Mouse (Mus musculus) midbrain, postnatal 0 days (tissue): ENCODE results near the gene Scd4. TPM values are rescaled to one million over a fixed set of nuclear protein-coding genes. Genes with fewer than 3 reads are reported as not detected.

Experiments used
- ATAC-seq: fragments of 200-750 bp; cut with Nextera tagmentation; 2 replicates; pipeline ENCODE4 v1.8.0; 2017; ENCODE audit warnings: moderate number of reproducible peaks, mild to moderate bottlenecking, moderate TSS enrichment, moderate library complexity; ENCODE audit not compliant: low FRiP score
- DNase-seq: peaks from one replicate; pipeline ENCODE4 v3.0.0-alpha.2; 2015; ENCODE audit warnings: low spot score
- H3K27ac ChIP-seq: fragments of 300-500 bp; sonication (generic); 2 replicates; pipeline ENCODE4 v1.5.1; 2014; ENCODE audit warnings: low read depth, mild to moderate bottlenecking, low read length, mixed read lengths
- H3K27me3 ChIP-seq: fragments of 300-500 bp; sonication (generic); 2 replicates; pipeline ENCODE4 v1.6.1; 2014; ENCODE audit warnings: low read length, control low read depth, mixed read lengths; ENCODE audit not compliant: insufficient read depth
- H3K36me3 ChIP-seq: fragments of 300-500 bp; sonication (generic); 2 replicates; pipeline ENCODE4 v1.6.1; 2014; ENCODE audit warnings: low read length, control low read depth, mixed read lengths; ENCODE audit not compliant: insufficient read depth
- H3K4me1 ChIP-seq: fragments of 300-500 bp; sonication (generic); 2 replicates; pipeline ENCODE4 v1.6.1; 2014; ENCODE audit warnings: mild to moderate bottlenecking, control low read depth, antibody characterized with exemption, low read length, mixed read lengths; ENCODE audit not compliant: insufficient read depth
- H3K4me2 ChIP-seq: fragments of 300-500 bp; sonication (generic); 2 replicates; pipeline ENCODE4 v1.6.1; 2014; ENCODE audit warnings: low read depth, mild to moderate bottlenecking, low read length, mixed read lengths; ENCODE audit not compliant: poor library complexity, severe bottlenecking
- H3K4me3 ChIP-seq: fragments of 300-500 bp; sonication (generic); 2 replicates; pipeline ENCODE4 v1.5.1; 2014; ENCODE audit warnings: low read depth, mild to moderate bottlenecking, low read length, moderate library complexity
- H3K9ac ChIP-seq: fragments of 300-500 bp; sonication (generic); replicated peaks from 2 replicates; pipeline ENCODE4 v1.6.1; 2014; ENCODE audit warnings: mild to moderate bottlenecking, low read length, moderate library complexity, mixed read lengths; ENCODE audit not compliant: poor library complexity, severe bottlenecking
- H3K9me3 ChIP-seq: fragments of 300-500 bp; sonication (generic); 2 replicates; pipeline ENCODE4 v1.6.1; 2016; ENCODE audit warnings: low read length, control low read depth
- CTCF ChIP-seq: IDR thresholded peaks from 2 replicates; pipeline ENCODE4 v1.5.1; 2016; ENCODE audit warnings: antibody characterized with exemption, mild to moderate bottlenecking
- WGBS: fragments of 180-500 bp; shearing (Covaris S2); extraction: QIAGEN DNeasy Blood & Tissue Kit; methylation state at CpG from one replicate; pipeline ENCODE4 v1.1.7; 2014; 5-methylcytosine and 5-hydroxymethylcytosine counted together
- polyA plus RNA-seq: library from polyadenylated mRNA; unstranded; fragments of >200 nt; fragmentation: Nextera tagmentation; extraction: Ambion mirVana; gene quantifications from 2 replicates; pipeline ENCODE4 v1.2.1, GENCODE M21; 2015
- total RNA-seq: library from RNA; depleted of rRNA; stranded (reverse); fragments of >200 nt; gene quantifications from 2 replicates; pipeline ENCODE4 v1.2.3, GENCODE M21; 2014

Gene Scd4
- total and polyA plus RNA-seq, 2 experiments from 2014 or later: 0.17 to 0.44 TPM

GRCm38 (mm10) chr19:44301671-44302305 lies 31.1 kb upstream of the Scd4 start:
- H3K9me3 ChIP-seq: no peaks in the 10 kb centered on the region
- TF ChIP-seq CTCF: no peak
- H3K27ac ChIP-seq: no peak overlapping the region
- H3K9ac ChIP-seq: no peak overlapping the region
- 77% methylated on average over 9 of the region's 9 CpGs for WGBS
- DNase-seq (no peak), ATAC-seq (no peak)
- peaks cover 74% of the 10 kb centered on the region for H3K36me3 ChIP-seq
- H3K4me2 ChIP-seq: no peak overlapping the region
- no peaks in the 10 kb centered on the region for H3K27me3 ChIP-seq
- H3K4me1 ChIP-seq: peaks cover 20% of the 10 kb centered on the region
- H3K4me3 ChIP-seq: no peak overlapping the region

GRCm38 (mm10) chr19:44302901-44303300 lies 30.0 kb upstream of the Scd4 start:
- Histone ChIP-seq H3K36me3 (peaks cover 76% of the 10 kb centered on the region), H3K4me3 (no peak overlapping the region), H3K4me1 (peaks cover 13% of the 10 kb centered on the region), H3K27me3 (no peaks in the 10 kb centered on the region), H3K9me3 (no peaks in the 10 kb centered on the region), H3K4me2 (no peak overlapping the region), H3K27ac (no peak overlapping the region), H3K9ac (no peak overlapping the region)
- no peak for DNase-seq
- 75% methylated on average over 11 of the region's 11 CpGs for whole genome bisulfite sequencing
- no peak for ATAC-seq
- no peak for TF ChIP-seq CTCF

GRCm38 (mm10) chr19:44303502-44303901 lies 29.4 kb upstream of the Scd4 start:
- H3K4me2 ChIP-seq: no peak overlapping the region
- DNase-seq (no peak), ATAC-seq (no peak)
- no peak overlapping the region for H3K27ac ChIP-seq
- H3K4me1 ChIP-seq: peaks cover 7% of the 10 kb centered on the region
- no peaks in the 10 kb centered on the region for H3K9me3 ChIP-seq
- peaks cover 70% of the 10 kb centered on the region for H3K36me3 ChIP-seq
- no peak overlapping the region for H3K9ac ChIP-seq
- 75% methylated on average over 8 of the region's 8 CpGs for WGBS
- TF ChIP-seq CTCF: no peak
- no peak overlapping the region for H3K4me3 ChIP-seq
- no peaks in the 10 kb centered on the region for H3K27me3 ChIP-seq

GRCm38 (mm10) chr19:44304419-44304818 lies 28.5 kb upstream of the Scd4 start:
- Histone ChIP-seq H3K27me3 (no peaks in the 10 kb centered on the region), H3K9ac (no peak overlapping the region), H3K4me1 (no peaks in the 10 kb centered on the region), H3K9me3 (no peaks in the 10 kb centered on the region), H3K4me3 (no peak overlapping the region), H3K27ac (no peak overlapping the region), H3K4me2 (no peak overlapping the region), H3K36me3 (peaks cover 65% of the 10 kb centered on the region)
- WGBS: 80% methylated on average over 10 of the region's 10 CpGs
- no peak for TF ChIP-seq CTCF
- no peak for DNase-seq
- ATAC-seq: no peak

- H3K36me3 ChIP-seq: peaks cover 63% of the 10 kb centered on the region
- 83% methylated on average over 16 of the region's 16 CpGs for WGBS
- H3K9me3 ChIP-seq: no peaks in the 10 kb centered on the region
- no peak for DNase-seq
- H3K4me2 ChIP-seq: no peak overlapping the region
- H3K27ac ChIP-seq: no peak overlapping the region
- no peak overlapping the region for H3K9ac ChIP-seq
- H3K4me3 ChIP-seq: no peak overlapping the region
- TF ChIP-seq CTCF: no peak
- no peaks in the 10 kb centered on the region for H3K4me1 ChIP-seq
- no peak for ATAC-seq
- no peaks in the 10 kb centered on the region for H3K27me3 ChIP-seq
These were observed 27.9 kb upstream of the Scd4 start for GRCm38 (mm10) chr19:44304851-44305510.

- no peak for DNase-seq
- H3K27ac ChIP-seq: no peak overlapping the region
- no peak overlapping the region for H3K4me2 ChIP-seq
- TF ChIP-seq CTCF: no peak
- ATAC-seq: no peak
- H3K9me3 ChIP-seq: no peaks in the 10 kb centered on the region
- WGBS: 84% methylated on average over 15 of the region's 15 CpGs
- peaks cover 55% of the 10 kb centered on the region for H3K36me3 ChIP-seq
- no peaks in the 10 kb centered on the region for H3K4me1 ChIP-seq
- H3K9ac ChIP-seq: no peak overlapping the region
- H3K4me3 ChIP-seq: no peak overlapping the region
- no peaks in the 10 kb centered on the region for H3K27me3 ChIP-seq
These were observed 27.2 kb upstream of the Scd4 start for GRCm38 (mm10) chr19:44305701-44306100.
